Mouse (Mus musculus): Measurements from ENCODE around the gene 9430038I01Rik. TPM values are rescaled to one million over a fixed set of nuclear protein-coding genes. Genes with fewer than 3 reads are reported as not detected.

Gene 9430038I01Rik
- 10 to 100 TPM in 1 of 2 experiments, 1 to 10 TPM in 1; 9.3 to 11.1 TPM for total RNA-seq (2023)

GRCm38 (mm10) chr7:137410337-137411197, at the start of gene 9430038I01Rik:
9430038I01Rik (minus strand) TSS chr7:137410762.

GRCm38 (mm10) chr7:137437440-137438178, 27.0 kb upstream of the 9430038I01Rik start, which contains the start of gene Glrx3:
Glrx3 (plus strand) TSS chr7:137437614.

Other genes starting within 250 kb of the 9430038I01Rik start
- not detected for gene Ebf3, start 96.3 kb downstream of the 9430038I01Rik start, total RNA-seq (2023)
- 10 to 100 TPM; 55.5 to 63.7 TPM for gene Glrx3, start 26.9 kb upstream of the 9430038I01Rik start, total RNA-seq (2023)